Mouse (Mus musculus) leukemia stem cell, adult 10-12 weeks (primary cell): Measurements from ENCODE around the gene Lilrb4a. TPM values are rescaled to one million over a fixed set of nuclear protein-coding genes. Genes with fewer than 3 reads are reported as not detected.

Experiments
- polyA plus RNA-seq: library from polyadenylated mRNA; stranded (reverse); fragments of >175 nt; gene quantifications from 2 replicates; pipeline ENCODE4 v1.2.3, GENCODE M21; 2012; ENCODE audit warnings: low replicate concordance

Lilrb4a gene
- 0.35 and 0.98 TPM in 2 replicates for polyA plus RNA-seq

GRCm38 (mm10) chr10:51490691-51491090 lies at the start of gene Lilrb4a:
Gene Lilrb4a (plus strand): TSS chr10:51490956.

GRCm38 (mm10) chr10:51480397-51480796 lies 10.4 kb upstream of the Lilrb4a start, which contains the start of the genes Gm49339 and Lilr4b:
Gene Gm49339 (plus strand): TSS chr10:51480612.
Gene Lilr4b (plus strand): TSS chr10:51480632.

Other genes with a start within 250 kb of the Lilrb4a start
- 0.38 and 0.74 TPM in 2 replicates for gene Gm49339, start 10.3 kb upstream of the Lilrb4a start, polyA plus RNA-seq
- gene Lilr4b, start 10.3 kb upstream of the Lilrb4a start, polyA plus RNA-seq: 0.25 and 1.1 TPM in 2 replicates
- not detected in 2 replicates for gene Fam162b, start 99.6 kb downstream of the Lilrb4a start, polyA plus RNA-seq
- gene Gprc6a, start 140.5 kb downstream of the Lilrb4a start, polyA plus RNA-seq: not detected in 2 replicates
- gene Rfx6, start 186.8 kb downstream of the Lilrb4a start, polyA plus RNA-seq: 0.07 TPM in 1 of 2 replicates, not detected in the other